Mouse (Mus musculus) limb, embryonic 15.5 days (tissue): ENCODE measurements around the gene Spata17. TPM values are rescaled to one million over a fixed set of nuclear protein-coding genes. Genes with fewer than 3 reads are reported as not detected.
"Not testable (repeated sequence)": the region's sequence is repeated elsewhere in the genome, so short reads cannot be mapped to it uniquely, and the experiment has no call there.

Source experiments
- ATAC-seq: fragments of 200-750 bp; cut with Nextera tagmentation; 2 replicates; pipeline ENCODE4 v1.8.0; 2017; ENCODE audit warnings: low read depth, moderate TSS enrichment; ENCODE audit not compliant: insufficient number of reproducible peaks, low FRiP score, low TSS enrichment
- H3K27ac ChIP-seq: fragments of 300-500 bp; sonication (generic); 2 replicates; pipeline ENCODE4 v1.5.1; 2015; ENCODE audit warnings: moderate library complexity, mild to moderate bottlenecking, inconsistent platforms
- H3K27me3 ChIP-seq: fragments of 300-500 bp; sonication (generic); 2 replicates; pipeline ENCODE4 v1.6.1; 2015; ENCODE audit warnings: inconsistent platforms
- H3K36me3 ChIP-seq: fragments of 300-500 bp; sonication (generic); 2 replicates; pipeline ENCODE4 v1.6.1; 2015; ENCODE audit warnings: inconsistent platforms
- H3K4me1 ChIP-seq: fragments of 300-500 bp; sonication (generic); 2 replicates; pipeline ENCODE4 v1.6.1; 2015; ENCODE audit warnings: inconsistent platforms
- H3K4me2 ChIP-seq: fragments of 300-500 bp; sonication (generic); 2 replicates; pipeline ENCODE4 v1.6.1; 2015; ENCODE audit warnings: mild to moderate bottlenecking, inconsistent platforms
- H3K4me3 ChIP-seq: fragments of 300-500 bp; sonication (generic); 2 replicates; pipeline ENCODE4 v1.5.1; 2015; ENCODE audit warnings: mild to moderate bottlenecking, inconsistent platforms
- H3K9ac ChIP-seq: fragments of 300-500 bp; sonication (generic); 2 replicates; pipeline ENCODE4 v1.6.1; 2015; ENCODE audit warnings: inconsistent platforms
- H3K9me3 ChIP-seq: fragments of 300-500 bp; sonication (generic); 2 replicates; pipeline ENCODE4 v1.6.1; 2016; ENCODE audit warnings: inconsistent platforms
- WGBS: fragments of 180-500 bp; shearing (Covaris S2); methylation state at CpG from one replicate; pipeline ENCODE4 v1.1.7; 2015; 5-methylcytosine and 5-hydroxymethylcytosine counted together
- polyA plus RNA-seq: library from polyadenylated mRNA; unstranded; fragments of >200 nt; fragmentation: Nextera tagmentation; extraction: Ambion mirVana; gene quantifications from 2 replicates; pipeline ENCODE4 v1.2.1, GENCODE M21; 2015

Gene Spata17
- polyA plus RNA-seq, 1 experiment from 2014 or later = 0.23 TPM

- Histone ChIP-seq H3K9ac (no peak overlapping the region), H3K27me3 (no peaks in the 10 kb centered on the region)
Measured at GRCm38 (mm10) chr1:187163571-187163970, 51.7 kb downstream of the Spata17 start.

DNA sequence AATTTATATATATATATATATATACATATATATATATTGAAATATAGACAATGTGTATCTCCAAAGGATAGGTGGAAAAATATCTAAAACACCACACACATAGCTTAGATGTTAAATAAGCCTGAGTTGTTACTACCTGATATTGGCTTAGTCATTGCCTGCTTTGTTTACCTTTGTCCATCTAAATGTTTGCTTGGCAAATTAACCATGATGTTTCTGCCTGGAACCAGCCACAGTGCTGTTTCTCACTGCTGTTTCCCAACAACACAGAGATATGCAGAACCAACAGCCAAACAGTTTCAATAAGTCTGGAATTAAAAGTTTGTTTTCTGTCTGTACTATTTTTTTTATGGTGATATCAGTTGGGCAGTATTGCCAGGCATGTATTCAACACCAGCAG lies 59.6 kb downstream of the Spata17 start:
- Histone ChIP-seq H3K4me2 (no peak overlapping the region), H3K4me3 (no peak overlapping the region), H3K9me3 (no peaks in the 10 kb centered on the region), H3K27me3 (no peaks in the 10 kb centered on the region), H3K9ac (no peak overlapping the region), H3K27ac (no peak overlapping the region), H3K36me3 (no peaks in the 10 kb centered on the region), H3K4me1 (no peaks in the 10 kb centered on the region)
- no peak for ATAC-seq

More at GRCm38 (mm10) chr1:187163571-187163970, 51.7 kb downstream of the Spata17 start:
- Histone ChIP-seq H3K4me1 (no peaks in the 10 kb centered on the region), H3K27ac (no peak overlapping the region), H3K9me3 (no peaks in the 10 kb centered on the region), H3K36me3 (no peaks in the 10 kb centered on the region), H3K4me2 (no peak overlapping the region), H3K4me3 (no peak overlapping the region)
- ATAC-seq = no peak

DNA sequence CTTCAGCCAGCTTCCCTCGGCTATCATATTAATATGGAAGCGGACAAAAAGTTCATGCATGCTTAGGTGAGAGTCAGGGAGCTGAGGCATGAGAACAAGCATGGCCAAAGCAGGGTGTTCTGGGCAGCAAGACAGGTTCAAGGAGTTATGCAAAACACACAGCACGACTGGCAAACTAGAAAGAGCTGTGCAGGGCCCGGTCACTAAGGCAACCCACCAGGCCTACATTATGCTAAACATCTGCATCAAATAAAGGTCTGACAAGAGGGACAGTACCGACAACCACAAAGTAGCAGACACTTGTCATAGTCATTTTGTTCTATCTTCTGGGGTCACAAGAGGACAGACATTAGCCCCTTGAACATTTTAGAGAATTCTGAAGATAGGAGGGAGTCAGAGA lies 61.6 kb downstream of the Spata17 start:
- Histone ChIP-seq H3K9me3 (no peaks in the 10 kb centered on the region), H3K27ac (no peak overlapping the region), H3K4me1 (no peaks in the 10 kb centered on the region), H3K4me2 (no peak overlapping the region), H3K4me3 (no peak overlapping the region), H3K9ac (no peak overlapping the region), H3K27me3 (no peaks in the 10 kb centered on the region), H3K36me3 (no peaks in the 10 kb centered on the region)
- ATAC-seq = no peak
- 51% methylated on average over 5 of the region's 5 CpGs for WGBS

- Histone ChIP-seq H3K4me3 (no peak overlapping the region), H3K27me3 (no peaks in the 10 kb centered on the region), H3K4me1 (no peaks in the 10 kb centered on the region), H3K36me3 (no peaks in the 10 kb centered on the region), H3K9me3 (no peaks in the 10 kb centered on the region), H3K27ac (no peak overlapping the region), H3K9ac (no peak overlapping the region), H3K4me2 (no peak overlapping the region)
- no peak for ATAC-seq
- 97% methylated on average over 2 of the region's 2 CpGs for WGBS
Measured at GRCm38 (mm10) chr1:187152571-187152970, 62.7 kb downstream of the Spata17 start.

- Histone ChIP-seq H3K9me3 (no peaks in the 10 kb centered on the region), H3K4me1 (no peaks in the 10 kb centered on the region), H3K9ac (no peak overlapping the region), H3K27ac (no peak overlapping the region), H3K36me3 (no peaks in the 10 kb centered on the region), H3K4me2 (no peak overlapping the region), H3K4me3 (no peak overlapping the region), H3K27me3 (no peaks in the 10 kb centered on the region)
- 79% methylated on average over 8 of the region's 8 CpGs for WGBS
- no peak for ATAC-seq
Measured at GRCm38 (mm10) chr1:187142984-187143383, 72.3 kb downstream of the Spata17 start.

GRCm38 (mm10) chr1:187137426-187137825 lies 77.8 kb downstream of the Spata17 start:
- H3K9me3 ChIP-seq = no peaks in the 10 kb centered on the region
- no peak overlapping the region for H3K9ac ChIP-seq
- ATAC-seq = no peak
- no peaks in the 10 kb centered on the region for H3K4me1 ChIP-seq
- peaks cover 3% of the 10 kb centered on the region; the same call in 1 of the 2 replicates for H3K27me3 ChIP-seq
- WGBS = 32% methylated on average over 6 of the region's 6 CpGs
- no peak overlapping the region for H3K4me2 ChIP-seq
- no peaks in the 10 kb centered on the region for H3K36me3 ChIP-seq
- H3K27ac ChIP-seq = no peak overlapping the region
- H3K4me3 ChIP-seq = no peak overlapping the region

DNA sequence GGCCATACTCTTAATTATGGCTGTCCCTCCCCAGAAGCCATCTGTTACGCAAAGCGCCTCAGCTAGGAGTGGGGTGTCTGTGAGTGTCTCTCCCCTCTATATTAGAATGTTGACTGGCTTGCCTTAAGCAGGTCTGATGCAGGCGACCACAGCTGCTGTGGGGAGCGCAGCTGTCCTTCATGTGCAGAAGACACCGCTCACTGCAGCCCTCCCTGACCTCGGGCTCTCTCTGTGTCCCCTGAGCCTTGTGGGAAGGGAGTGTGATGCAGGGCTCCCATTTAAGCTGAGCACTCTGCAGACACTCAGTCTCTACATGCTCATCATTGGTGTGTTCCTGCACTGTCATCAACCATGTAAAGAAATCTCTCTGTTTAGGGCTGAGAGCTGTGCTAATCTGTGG lies 79.4 kb downstream of the Spata17 start:
- Histone ChIP-seq H3K9me3 (no peaks in the 10 kb centered on the region), H3K27me3 (peaks cover 3% of the 10 kb centered on the region; the same call in 1 of the 2 replicates), H3K4me3 (no peak overlapping the region), H3K9ac (no peak overlapping the region), H3K27ac (no peak overlapping the region), H3K4me2 (no peak overlapping the region), H3K4me1 (no peaks in the 10 kb centered on the region), H3K36me3 (no peaks in the 10 kb centered on the region)
- ATAC-seq = no peak
- 75% methylated on average over 6 of the region's 6 CpGs for WGBS

- Histone ChIP-seq H3K4me2 (no peak overlapping the region), H3K27ac (no peak overlapping the region), H3K4me1 (no peaks in the 10 kb centered on the region), H3K9me3 (no peaks in the 10 kb centered on the region), H3K4me3 (no peak overlapping the region), H3K36me3 (no peaks in the 10 kb centered on the region), H3K27me3 (peaks cover 3% of the 10 kb centered on the region; the same call in 1 of the 2 replicates), H3K9ac (no peak overlapping the region)
- ATAC-seq = no peak
- 80% methylated on average over 6 of the region's 6 CpGs for WGBS
Measured at GRCm38 (mm10) chr1:187133841-187134240, 81.4 kb downstream of the Spata17 start.

DNA sequence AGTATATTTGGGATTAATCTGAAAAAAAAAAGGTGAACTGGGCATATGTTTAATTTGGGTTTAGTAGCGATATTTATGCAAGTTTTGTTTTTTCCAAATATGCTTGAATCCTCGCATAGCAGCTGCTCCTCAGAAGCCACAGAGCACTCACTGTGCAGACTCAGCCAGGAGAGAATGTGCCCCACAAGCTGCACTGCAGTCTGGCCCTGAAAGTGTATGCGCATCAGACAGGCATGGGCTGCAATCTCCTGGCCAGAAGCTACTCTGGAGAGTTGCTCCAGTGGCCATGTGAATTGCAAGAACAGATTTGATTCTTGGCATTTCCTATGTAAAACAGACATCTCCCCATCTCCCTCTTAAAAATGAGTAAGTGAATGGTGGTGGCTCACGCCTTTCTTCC lies 82.9 kb downstream of the Spata17 start:
- Histone ChIP-seq H3K4me3 (no peak overlapping the region), H3K9ac (no peak overlapping the region), H3K36me3 (no peaks in the 10 kb centered on the region), H3K9me3 (no peaks in the 10 kb centered on the region), H3K27me3 (peaks cover 3% of the 10 kb centered on the region; the same call in 1 of the 2 replicates), H3K4me1 (no peaks in the 10 kb centered on the region), H3K27ac (no peak overlapping the region), H3K4me2 (no peak overlapping the region)
- 78% methylated on average over 4 of the region's 4 CpGs for WGBS
- no peak for ATAC-seq

- not testable (repeated sequence) for ATAC-seq, H3K4me2 ChIP-seq
- 87% methylated on average over 2 of the region's 2 CpGs for WGBS
Measured at GRCm38 (mm10) chr1:187127548-187127947, 87.7 kb downstream of the Spata17 start.

GRCm38 (mm10) chr1:187125733-187126132 lies 89.5 kb downstream of the Spata17 start:
- Histone ChIP-seq H3K27me3 (no peaks in the 10 kb centered on the region), H3K4me2 (no peak overlapping the region), H3K36me3 (no peaks in the 10 kb centered on the region), H3K9me3 (no peaks in the 10 kb centered on the region), H3K4me1 (no peaks in the 10 kb centered on the region), H3K4me3 (no peak overlapping the region), H3K27ac (no peak overlapping the region), H3K9ac (no peak overlapping the region)
- no peak for ATAC-seq
- 84% methylated on average over 11 of the region's 11 CpGs for WGBS

More at GRCm38 (mm10) chr1:187127548-187127947, 87.7 kb downstream of the Spata17 start:
- not testable (repeated sequence) for H3K4me1 ChIP-seq, H3K4me3 ChIP-seq, H3K9me3 ChIP-seq, H3K36me3 ChIP-seq, H3K27me3 ChIP-seq, H3K27ac ChIP-seq, H3K9ac ChIP-seq

GRCm38 (mm10) chr1:187124967-187125366 lies 90.3 kb downstream of the Spata17 start:
- 66% methylated on average over 3 of the region's 3 CpGs for WGBS
- Histone ChIP-seq H3K4me3 (no peak overlapping the region), H3K27ac (no peak overlapping the region), H3K9ac (no peak overlapping the region), H3K36me3 (no peaks in the 10 kb centered on the region), H3K27me3 (no peaks in the 10 kb centered on the region), H3K4me2 (no peak overlapping the region), H3K9me3 (no peaks in the 10 kb centered on the region), H3K4me1 (no peaks in the 10 kb centered on the region)
- ATAC-seq = no peak

DNA sequence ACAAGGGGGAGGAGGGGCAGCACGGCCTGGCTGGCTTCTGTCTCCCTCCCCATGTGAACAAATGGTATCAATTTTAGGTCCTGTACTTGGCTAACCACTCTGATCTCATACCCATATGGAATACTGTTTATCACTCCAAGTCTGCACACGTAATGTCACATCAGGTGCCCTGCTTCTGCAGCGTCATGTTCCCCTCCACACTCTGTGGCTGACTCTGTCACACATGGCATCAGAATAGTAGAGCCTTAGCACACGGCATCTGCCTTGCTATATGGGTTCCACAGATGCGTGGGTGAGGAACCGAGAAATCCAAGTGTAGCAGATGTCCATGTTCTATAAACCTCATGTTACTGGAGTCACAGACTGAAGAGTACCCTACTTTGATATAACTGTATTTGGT lies 96.0 kb downstream of the Spata17 start:
- no peaks in the 10 kb centered on the region for H3K36me3 ChIP-seq
- no peaks in the 10 kb centered on the region for H3K9me3 ChIP-seq
- WGBS = 82% methylated on average over 6 of the region's 6 CpGs
- H3K4me1 ChIP-seq = no peaks in the 10 kb centered on the region
- H3K4me2 ChIP-seq = no peak overlapping the region
- no peak overlapping the region for H3K4me3 ChIP-seq
- H3K9ac ChIP-seq = no peak overlapping the region
- ATAC-seq = no peak
- no peak overlapping the region for H3K27ac ChIP-seq
- no peaks in the 10 kb centered on the region for H3K27me3 ChIP-seq
